Mouse (Mus musculus): ENCODE data around the gene Gm20741.

- TF ChIP-seq CTCF (IDR thresholded peaks at IDR 0.05; ENCODE audit: control insufficient read depth, insufficient read depth, insufficient replicate concordance, low read depth, low read length) = no peak
- TF ChIP-seq POLR2A (IDR thresholded peaks at IDR 0.05; ENCODE audit: control insufficient read depth, low read depth, low read length) = no peak
These were observed 15.0 kb upstream of the Gm20741 start for GRCm38 (mm10) chr16:88826978-88827377.

Measured in testis, adult 2 months (tissue).